Mouse (Mus musculus): ENCODE results near the gene Pla2g2f.
A peak's percentile ranks its signal among the peaks of the same experiment; 100 is the strongest.

Gene Pla2g2f

GRCm38 (mm10) chr4:138762266-138762665, 4.8 kb upstream of the Pla2g2f start:
- DNase-seq (ENCODE audit: low read depth in 2 of 2, low spot score in 2 of 2): no peak

GRCm38 (mm10) chr4:138755983-138756382, 1.4 kb downstream of the Pla2g2f start:
- DNase-seq (ENCODE audit: low read depth in 2 of 2, low spot score in 2 of 2): no peak

GRCm38 (mm10) chr4:138755439-138755838, 2.0 kb downstream of the Pla2g2f start:
- DNase-seq (ENCODE audit: low read depth in 2 of 2, low spot score in 2 of 2): no peak

- DNase-seq (ENCODE audit: low read depth in 2 of 2, low spot score in 2 of 2): no peak
These were observed 3.0 kb downstream of the Pla2g2f start for GRCm38 (mm10) chr4:138754432-138754831.

GRCm38 (mm10) chr4:138753608-138754007, 3.8 kb downstream of the Pla2g2f start:
- DNase-seq (ENCODE audit: low read depth in 2 of 2, low spot score in 2 of 2): no peak

GRCm38 (mm10) chr4:138752603-138753002, 4.8 kb downstream of the Pla2g2f start:
- no peak for DNase-seq (ENCODE audit: low read depth in 2 of 2, low spot score in 2 of 2)

- DNase-seq (ENCODE audit: low read depth in 2 of 2, low spot score in 2 of 2): peak in 1 of 2 experiments; percentile 12
These were observed 8.9 kb downstream of the Pla2g2f start for GRCm38 (mm10) chr4:138748369-138749072.

- DNase-seq (ENCODE audit: low read depth in 2 of 2, low spot score in 2 of 2): no peak
These were observed 9.6 kb downstream of the Pla2g2f start for GRCm38 (mm10) chr4:138747851-138748250.

- DNase-seq (ENCODE audit: low read depth in 2 of 2, low spot score in 2 of 2): no peak
These were observed 10.6 kb downstream of the Pla2g2f start for GRCm38 (mm10) chr4:138746866-138747265.

- no peak for DNase-seq (ENCODE audit: low read depth in 2 of 2, low spot score in 2 of 2)
These were observed 11.5 kb downstream of the Pla2g2f start for GRCm38 (mm10) chr4:138745884-138746283.

- DNase-seq (ENCODE audit: low read depth in 2 of 2, low spot score in 2 of 2): no peak
These were observed 18.1 kb downstream of the Pla2g2f start for GRCm38 (mm10) chr4:138739136-138739851.

GRCm38 (mm10) chr4:138737031-138737430, 20.4 kb downstream of the Pla2g2f start, which contains the start of gene Ubxn10:
Ubxn10 (minus strand) TSS chr4:138737167.
- no peak for DNase-seq (ENCODE audit: low read depth in 2 of 2, low spot score in 2 of 2)

- no peak for DNase-seq (ENCODE audit: low read depth in 2 of 2, low spot score in 2 of 2)
These were observed 22.6 kb downstream of the Pla2g2f start for GRCm38 (mm10) chr4:138734863-138735262.

GRCm38 (mm10) chr4:138734105-138734504, 23.3 kb downstream of the Pla2g2f start:
- DNase-seq (ENCODE audit: low read depth in 2 of 2, low spot score in 2 of 2): no peak

- no peak for DNase-seq (ENCODE audit: low read depth in 2 of 2, low spot score in 2 of 2)
These were observed 28.3 kb downstream of the Pla2g2f start for GRCm38 (mm10) chr4:138729018-138729703.

- no peak for DNase-seq (ENCODE audit: low read depth in 2 of 2, low spot score in 2 of 2)
These were observed 31.7 kb downstream of the Pla2g2f start for GRCm38 (mm10) chr4:138725751-138726150.

- DNase-seq (ENCODE audit: low read depth in 2 of 2, low spot score in 2 of 2): peak; percentile 15 to 32
These were observed 32.3 kb downstream of the Pla2g2f start for GRCm38 (mm10) chr4:138725127-138725461.

- no peak for DNase-seq (ENCODE audit: low read depth in 2 of 2, low spot score in 2 of 2)
These were observed 32.9 kb downstream of the Pla2g2f start, which contains the start of gene Pla2g2c for GRCm38 (mm10) chr4:138724354-138725126. Pla2g2c (plus strand) TSS chr4:138724792.

- DNase-seq (ENCODE audit: low read depth in 2 of 2, low spot score in 2 of 2): no peak
These were observed 33.7 kb downstream of the Pla2g2f start for GRCm38 (mm10) chr4:138723493-138724281.

GRCm38 (mm10) chr4:138719264-138719596, 38.2 kb downstream of the Pla2g2f start:
- DNase-seq (ENCODE audit: low read depth in 2 of 2, low spot score in 2 of 2): no peak

All from CD8-positive naive resting alpha-beta T cell, adult 2 months (primary cell).